Mouse (Mus musculus) left cerebral cortex, adult 9 months (tissue): Measurements from ENCODE around the gene Rasgrf1.
A peak's percentile ranks its signal among the peaks of the same experiment; 100 is the strongest.

Experiments
- DNase-seq, 2 experiments: peaks; one replicate each; pipeline ENCODE4 v3.0.0; 2022; ENCODE audit warnings: low spot score in 2 of 2

The Rasgrf1 gene

DNA sequence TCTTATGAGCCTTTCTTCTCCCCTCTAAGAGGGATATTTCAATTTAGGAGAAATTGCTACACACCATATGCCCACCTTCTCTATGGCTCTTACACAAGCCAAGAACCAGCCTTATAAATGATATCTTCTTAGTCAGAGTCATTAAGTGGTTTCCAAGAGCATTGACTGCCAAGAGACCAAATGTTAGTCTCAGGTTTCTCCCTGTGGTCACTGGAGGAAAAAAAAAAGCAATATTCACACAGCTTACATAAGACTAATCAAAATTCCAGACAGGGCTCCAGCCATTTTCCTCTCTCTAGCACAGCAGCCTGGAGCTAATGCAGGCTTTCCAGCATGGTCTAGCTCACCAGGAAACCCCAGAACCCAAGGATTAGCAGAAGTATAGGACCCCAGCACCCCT lies 3.1 kb upstream of the Rasgrf1 start:
- no peak for DNase-seq

DNA sequence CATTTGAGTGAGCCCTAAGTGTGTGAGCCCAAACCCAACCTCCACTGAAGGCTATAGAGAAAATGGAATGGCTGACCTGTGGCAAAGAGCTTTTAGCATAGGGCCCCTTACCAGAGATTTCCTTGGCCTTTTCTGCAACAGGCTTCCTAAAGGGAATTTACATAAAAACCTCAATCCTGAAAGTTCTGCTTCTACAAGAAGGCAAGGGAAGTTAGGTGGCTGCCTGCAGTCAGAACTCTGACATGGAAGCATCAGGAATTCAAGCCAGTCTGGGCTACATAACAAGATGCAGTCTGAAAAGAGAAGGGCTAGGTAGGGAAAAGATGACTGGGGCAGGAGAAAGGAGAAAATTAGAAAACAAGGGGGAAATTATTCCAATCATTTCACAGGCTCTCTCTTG lies 1.8 kb upstream of the Rasgrf1 start:
- no peak for DNase-seq

DNA sequence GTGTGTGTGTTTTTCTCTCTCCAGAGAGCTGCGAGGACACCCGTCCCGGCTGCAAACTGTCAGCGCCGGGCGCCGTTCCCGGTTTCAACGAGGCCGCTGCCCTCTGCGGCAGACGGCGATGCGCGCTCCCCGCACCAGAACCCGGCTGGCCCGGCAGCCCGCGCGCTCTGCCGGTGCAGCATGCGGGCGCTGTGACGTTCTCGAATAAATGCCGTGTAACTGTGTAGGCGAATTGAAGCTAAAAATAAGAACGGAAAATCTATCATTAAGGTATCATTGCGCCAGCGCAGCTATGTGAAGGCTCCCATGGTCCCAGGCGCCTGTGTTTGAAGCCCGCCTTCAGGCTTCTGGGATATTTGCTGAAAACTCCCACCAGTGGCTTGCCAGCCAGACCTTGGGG lies 1.1 kb upstream of the Rasgrf1 start:
- DNase-seq, result peak; percentile 38 to 67

DNA sequence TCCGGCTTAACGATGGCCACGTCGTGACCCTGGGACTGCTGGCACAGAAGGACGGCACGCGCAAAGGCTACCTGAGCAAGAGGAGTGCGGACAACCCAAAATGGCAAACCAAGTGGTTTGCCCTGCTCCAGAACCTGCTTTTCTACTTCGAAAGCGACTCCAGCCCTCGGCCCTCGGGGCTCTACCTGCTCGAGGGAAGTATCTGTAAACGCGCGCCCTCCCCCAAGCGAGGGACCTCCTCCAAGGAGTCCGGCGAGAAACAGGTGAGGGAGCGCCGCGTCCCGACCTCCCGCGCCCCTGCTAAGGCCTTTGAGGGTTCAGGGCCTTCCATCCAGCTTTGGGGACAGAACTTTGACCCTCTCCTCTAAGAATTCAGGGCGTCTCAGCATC lies 298 bp downstream of the Rasgrf1 start:
- DNase-seq, result no peak

DNA sequence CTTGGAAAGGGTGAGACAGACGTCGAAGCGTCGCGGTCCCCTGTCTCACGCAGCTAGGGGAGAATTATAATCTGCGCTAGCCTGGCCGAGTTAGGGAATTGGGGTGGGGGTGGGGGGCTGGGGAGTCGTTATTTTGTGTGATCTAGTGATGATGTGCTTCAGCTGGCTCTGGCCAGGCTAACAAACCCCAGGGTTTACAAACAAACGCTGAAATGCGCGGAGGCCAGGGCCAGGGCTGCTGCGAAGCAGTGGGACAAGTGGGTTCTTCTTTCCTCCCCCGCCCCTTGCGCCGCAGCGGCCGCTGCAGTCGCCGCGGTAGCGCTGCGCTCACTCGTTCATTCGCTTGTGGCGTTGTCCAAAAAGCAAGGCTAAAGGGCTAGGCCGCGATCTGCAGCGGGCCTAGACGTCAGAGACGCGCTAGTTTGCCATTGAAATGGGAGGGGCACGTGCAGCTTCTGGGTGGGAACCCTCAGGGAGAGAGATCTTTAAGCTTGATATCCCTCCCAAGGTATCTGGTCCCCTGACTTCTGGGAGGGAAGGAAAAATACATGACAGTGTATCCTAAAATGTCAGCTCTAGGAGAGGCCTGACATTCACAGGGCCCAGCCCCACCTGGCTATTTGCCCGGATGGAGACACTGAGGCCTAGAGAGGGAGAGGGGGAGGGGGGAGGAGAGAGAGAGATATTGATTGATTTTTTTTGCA lies 1.2 kb downstream of the Rasgrf1 start:
- DNase-seq, result no peak

DNA sequence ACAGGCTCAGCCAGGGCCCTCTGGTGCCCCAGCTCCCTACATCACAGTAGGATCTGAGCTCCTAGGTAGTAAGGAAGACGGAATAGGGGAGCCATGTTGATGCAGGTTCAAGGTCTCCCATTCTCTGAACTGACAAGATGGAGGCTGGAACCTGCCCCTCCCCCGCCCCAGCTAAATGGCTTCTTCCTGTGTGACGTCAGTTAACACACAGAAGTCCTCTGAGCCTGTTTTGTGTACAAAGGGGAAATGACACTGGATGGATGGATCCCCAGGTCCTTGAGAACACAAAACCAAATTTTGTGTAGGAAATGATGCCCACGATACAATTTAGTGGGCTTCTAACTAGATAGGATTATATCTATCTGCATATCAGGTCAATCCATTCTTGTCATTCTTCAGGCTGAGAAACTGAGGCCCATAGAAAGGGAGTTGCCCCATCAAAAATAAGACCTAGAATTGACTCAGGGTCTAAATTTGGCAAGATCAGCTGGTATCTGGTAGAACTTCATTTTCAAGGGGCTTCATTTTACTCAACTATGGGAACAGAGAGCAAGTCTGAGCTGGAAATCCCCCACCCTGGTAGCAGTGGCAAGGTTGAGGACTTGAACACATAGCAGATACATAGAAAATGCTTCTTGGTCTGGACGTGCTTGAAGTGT lies 2.3 kb downstream of the Rasgrf1 start:
- no peak for DNase-seq

DNA sequence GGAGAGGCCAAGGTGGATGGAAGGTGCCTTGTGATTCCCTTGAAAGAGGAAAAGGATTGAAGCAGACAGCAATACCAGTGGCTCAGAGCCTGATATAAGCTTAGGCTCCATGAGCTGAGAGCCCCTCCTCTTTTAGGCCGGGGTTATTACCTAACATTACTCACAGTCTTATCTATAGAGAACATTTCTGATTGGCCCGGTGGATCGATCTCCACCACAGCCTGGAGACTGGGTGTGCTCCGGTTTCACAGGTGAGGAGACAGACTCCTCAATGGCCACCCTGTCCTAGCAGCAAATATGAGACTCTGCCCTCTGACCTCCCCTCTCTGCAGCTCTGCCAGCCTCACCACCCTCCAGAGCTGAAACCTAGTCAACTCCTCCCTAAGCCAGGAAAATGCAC lies 3.4 kb downstream of the Rasgrf1 start:
- DNase-seq, result no peak

DNA sequence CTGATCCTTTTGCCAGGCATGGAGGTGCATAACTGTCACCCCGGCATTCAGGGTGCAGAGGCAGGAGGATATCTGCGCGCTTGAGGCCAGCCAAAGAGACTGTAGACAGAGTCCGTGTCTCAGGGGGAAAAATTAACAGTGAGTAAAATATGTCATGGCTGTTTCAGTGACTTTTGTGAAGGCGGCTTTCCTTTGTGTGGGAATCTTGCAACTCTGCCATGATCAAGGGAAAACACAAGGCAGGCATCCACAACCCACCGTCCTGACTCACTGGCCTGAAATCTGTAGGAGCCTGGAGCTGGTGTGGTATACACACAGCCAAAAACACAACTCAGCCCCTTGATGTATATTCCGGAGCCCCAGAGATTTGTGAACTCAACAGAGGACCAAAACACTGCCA lies 6.8 kb downstream of the Rasgrf1 start:
- DNase-seq, result no peak

DNA sequence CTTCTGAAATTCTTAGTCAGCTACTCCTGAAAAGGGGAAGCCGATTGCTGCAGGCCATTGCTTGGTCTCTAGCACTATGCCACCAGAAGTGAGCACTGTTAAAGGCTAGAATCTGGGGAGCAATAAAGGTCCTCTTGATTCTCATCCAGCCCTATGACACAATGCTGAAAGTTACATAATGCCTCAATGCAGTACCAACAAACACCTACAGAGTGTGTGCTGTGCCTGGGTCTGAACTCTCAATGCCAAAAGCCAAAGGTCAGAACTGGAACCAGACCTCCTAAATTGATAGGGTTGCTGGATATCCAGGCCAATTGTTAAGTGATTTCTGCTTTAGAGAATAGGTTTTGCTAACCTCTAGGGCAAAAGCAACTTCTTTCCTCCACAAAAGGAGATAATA lies 7.7 kb downstream of the Rasgrf1 start:
- DNase-seq, result no peak

DNA sequence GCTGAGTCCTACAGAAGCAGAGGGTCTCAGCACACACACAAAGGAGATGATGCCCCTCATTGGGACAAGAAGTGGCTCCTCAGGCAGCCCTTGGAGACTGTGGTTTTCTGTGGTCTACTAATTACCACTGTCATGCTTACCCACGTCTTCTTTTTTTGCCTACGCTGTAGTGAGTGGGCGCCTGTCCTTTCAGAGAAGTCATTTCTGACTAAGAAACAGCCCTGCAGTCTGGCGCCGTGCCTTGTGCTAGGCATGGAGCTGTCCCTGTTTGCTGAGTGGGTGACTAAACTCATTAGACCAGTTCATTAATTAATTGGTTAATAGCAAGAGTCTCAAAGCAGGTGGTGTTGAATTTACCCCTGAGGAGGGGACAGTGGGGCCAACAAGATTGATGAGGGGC lies 9.1 kb downstream of the Rasgrf1 start:
- peak in 1 of 2 experiments; percentile 67 for DNase-seq

DNA sequence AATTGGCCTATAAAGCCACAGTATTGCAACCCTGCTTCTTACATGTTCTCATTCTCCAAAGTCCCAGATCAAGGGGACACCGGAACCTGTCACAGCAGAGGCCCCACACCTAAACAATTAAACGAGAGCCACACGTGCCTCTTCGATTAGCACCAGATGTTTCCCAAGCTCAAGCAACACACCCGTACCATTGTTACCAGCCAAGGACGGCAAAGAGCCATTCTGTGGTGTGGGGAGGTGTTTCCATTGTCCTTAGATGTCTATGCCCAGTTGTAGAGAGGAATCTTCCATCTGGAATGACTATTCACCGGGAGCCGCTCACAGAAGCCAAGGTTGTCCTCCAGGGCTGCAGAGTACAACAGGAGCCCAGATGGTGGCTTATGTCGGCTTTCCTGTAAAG lies 11.4 kb downstream of the Rasgrf1 start:
- no peak for DNase-seq

DNA sequence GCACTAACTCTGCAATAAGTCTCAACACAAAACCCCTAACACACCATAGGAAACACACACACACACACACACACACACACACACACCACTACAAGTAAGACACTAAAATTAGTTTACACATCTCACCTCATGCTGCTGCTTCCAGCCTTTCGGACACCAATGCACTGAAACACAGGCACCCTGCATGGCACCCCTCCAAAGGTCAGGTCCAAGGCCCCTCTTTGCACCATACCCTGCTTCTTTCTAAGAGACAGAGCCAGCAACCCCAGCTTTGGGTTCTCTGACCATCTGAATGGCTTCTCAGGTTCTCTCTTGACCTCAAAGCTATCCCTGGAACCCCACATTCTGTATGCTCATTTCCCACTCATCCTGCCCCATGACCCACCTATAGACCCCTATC lies 13.0 kb downstream of the Rasgrf1 start:
- no peak for DNase-seq

DNA sequence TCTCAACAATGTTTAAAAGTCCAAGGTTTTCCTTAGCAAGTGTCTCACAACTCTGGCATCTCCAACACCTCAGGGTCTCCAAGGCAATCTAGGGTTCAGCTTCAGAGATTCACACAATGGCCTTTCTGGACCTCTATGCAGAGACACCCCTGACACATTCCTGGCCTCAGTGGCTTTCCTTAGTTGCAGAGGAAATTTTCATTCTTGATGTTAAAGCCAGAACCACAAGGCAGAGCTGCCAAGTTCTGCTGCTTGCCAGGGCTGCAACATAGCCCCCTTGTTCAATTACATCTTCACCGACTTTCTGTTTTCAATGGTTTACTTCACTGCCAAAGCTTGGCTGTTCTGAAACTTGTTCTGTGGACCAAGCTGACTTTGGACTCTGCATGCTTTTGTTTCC lies 15.1 kb downstream of the Rasgrf1 start:
- DNase-seq, result no peak

DNA sequence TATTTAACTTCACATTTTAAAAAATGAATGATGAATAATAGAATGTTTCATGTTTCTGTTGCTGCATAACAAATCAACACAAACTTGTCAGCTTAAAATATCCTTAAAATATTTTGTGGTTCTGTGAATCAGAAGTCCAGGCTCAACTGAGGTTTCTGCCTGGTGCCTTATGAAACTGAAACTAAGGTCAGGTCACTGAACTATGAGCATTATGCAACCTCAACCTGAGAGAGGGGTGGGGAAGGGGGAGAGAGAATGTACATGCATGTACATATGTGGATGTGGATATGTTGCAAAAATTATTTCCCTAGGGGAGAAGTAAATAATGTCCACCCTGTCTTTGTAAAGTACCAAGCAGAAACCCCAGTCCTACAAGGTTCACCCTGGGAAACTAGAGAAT lies 18.8 kb downstream of the Rasgrf1 start:
- DNase-seq, result no peak

DNA sequence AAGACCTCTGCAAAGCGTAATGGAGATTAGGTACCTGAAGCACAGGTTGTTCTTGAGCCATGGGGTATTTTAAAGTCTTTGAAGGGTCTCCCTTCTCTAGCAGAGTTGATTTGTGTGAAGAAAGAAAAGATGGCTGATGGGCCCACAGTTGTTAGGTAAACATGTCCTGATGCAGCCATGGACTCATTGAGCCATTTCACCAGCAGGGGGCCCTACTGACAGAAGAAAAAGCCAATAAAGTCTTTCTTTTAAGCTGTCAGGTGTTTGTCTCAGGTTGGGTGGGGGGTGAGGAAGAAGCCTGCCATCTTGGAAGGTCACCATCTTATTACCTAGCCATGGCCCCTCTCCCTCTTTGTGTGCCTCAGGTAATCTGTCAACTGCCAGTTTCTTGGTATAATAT lies 30.7 kb downstream of the Rasgrf1 start:
- no peak for DNase-seq

DNA sequence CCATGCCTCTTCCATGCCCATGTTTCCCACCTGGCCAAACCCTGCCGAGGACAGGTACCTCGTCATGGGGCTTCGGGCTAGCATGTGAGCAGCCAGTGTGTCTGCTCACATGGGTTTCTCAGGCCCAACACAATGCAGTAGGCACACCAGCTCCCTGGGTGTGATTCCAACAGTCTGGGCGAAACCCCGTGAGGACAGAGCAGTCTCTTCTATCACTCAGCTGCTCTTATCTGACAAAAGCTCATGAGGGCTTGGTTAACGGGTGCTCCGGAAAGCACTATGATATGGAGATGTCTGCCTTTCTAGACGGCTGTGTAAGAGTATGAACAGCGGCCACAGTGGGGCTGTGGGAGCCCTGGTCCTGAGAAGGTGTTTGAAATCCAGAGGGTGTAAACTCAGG lies 37.1 kb downstream of the Rasgrf1 start:
- no peak for DNase-seq

DNA sequence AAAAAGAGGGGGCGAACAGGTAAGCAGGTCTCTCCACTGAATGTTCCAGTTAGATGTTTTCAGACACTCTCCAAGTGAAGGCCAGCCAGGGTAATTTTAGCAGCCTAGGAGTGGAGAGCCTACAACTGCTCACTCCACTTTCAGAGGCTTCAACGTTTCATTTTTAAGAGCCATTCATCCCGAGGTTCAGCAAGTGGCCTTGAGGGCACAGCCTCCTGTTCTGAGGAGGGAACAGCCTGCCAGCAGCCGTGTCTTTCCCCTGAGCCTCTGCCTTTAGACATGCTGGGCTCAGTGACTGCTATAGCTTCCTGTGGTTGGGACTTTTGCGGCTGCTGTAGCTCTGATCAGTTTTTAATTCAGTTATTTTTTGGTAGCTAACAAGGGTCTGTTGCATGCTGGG lies 38.9 kb downstream of the Rasgrf1 start:
- no peak for DNase-seq

DNA sequence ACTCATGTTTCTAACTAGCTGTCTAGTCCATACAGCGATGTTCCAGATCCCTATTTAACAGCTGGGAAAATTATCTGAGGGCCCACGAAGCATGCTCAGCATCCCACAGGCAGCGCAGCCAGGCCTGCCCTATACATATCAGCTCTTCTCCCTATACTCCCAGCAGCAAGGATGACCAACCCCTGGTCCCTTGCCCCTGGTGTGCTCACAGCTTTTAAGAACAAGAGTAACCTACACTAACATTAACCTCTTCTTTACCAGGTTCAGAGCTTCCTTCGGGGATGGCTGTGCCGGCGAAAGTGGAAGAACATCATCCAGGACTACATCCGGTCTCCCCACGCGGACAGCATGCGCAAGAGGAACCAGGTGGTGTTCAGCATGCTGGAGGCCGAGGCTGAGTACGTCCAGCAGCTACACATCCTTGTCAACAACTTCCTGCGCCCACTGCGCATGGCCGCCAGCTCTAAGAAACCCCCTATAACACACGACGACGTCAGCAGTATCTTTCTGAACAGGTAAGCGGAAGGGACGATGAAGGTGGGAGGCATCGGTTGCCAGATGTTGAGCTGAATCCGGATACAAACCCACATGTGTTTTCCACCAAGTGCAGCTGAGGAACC lies 44.0 kb downstream of the Rasgrf1 start:
- DNase-seq, result no peak

DNA sequence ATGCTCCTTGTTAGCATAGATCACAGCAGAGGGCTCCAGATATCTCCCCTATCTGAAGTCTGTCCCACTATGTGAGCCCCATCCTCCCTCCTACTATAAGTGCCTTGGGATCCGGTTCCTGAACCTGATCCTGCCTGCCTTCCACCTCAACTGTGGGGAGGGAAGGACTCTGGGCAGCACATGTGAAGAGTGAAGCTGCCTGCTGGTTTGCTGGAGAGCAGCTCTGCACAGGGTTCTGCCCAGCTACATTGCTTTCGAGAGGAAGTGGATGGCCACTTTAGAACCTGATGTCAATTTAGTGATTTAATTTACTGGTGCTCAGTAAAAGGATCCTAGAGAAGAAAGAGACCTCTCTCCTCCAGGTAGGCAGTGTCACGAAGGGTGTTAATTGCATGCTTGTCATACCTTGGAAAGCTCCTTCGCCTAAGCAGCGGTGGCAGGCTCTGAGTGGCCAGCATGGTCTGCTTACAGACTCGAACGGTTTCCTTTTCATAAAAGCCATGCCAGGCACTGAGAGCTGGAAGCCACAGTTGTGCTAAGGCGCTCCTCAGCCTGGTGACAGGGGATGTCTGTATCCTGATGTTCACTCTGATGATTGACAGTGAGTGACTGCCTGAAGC lies 45.3 kb downstream of the Rasgrf1 start:
- no peak for DNase-seq

DNA sequence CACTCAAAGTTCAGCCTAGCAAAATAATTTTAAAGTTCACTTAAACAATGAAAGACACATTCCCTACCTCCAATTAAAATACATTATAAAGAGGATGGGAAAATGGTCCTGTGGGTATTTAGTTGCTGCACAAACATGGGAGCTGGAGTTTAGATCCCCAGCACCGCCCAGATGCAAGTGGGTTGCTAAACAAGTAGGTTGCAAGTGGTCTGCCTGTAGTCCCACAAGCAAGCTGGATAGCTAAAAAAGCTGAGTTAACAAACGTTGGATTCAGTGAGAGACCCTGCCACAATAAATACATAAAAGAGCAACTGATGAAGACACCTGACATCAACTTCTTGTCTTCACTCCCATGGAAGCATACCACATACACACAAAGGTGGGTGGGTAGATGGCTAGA lies 49.3 kb downstream of the Rasgrf1 start:
- DNase-seq, result no peak

DNA sequence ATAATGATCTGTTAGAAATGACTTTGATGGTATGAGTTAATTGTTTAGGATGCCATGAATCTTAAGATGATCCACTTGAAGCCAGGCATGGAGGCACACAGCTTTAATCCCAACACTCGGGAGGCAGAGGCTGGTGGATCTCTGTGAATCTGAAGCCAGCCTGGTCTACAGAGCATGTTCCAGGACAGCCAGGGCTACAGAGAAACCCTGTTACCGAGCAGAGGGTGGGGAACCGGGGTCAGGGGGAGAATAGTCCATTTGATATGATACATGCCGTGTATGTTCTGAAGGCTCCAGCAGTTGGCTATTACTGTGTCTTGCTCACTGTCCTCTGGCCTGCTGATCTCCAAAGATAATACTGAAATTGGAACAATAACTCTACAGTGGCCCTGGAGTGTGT lies 54.4 kb downstream of the Rasgrf1 start:
- no peak for DNase-seq

DNA sequence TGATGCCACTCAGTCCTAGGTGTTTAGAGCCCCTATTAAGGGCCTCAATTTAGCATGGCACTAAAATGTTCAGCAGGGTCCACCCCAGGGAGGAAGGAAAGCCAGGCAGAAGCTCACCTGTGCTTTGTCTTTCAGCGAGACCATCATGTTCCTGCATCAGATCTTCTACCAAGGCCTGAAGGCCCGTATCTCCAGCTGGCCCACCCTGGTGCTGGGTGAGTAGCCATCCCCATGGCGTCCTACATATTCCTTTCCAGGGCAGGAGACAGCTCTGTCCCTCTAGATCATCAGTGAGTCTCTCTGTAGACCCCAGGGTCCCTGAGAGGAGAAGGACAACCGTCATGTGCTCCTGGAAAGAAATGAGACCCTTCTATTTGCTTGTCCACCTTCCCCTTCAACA lies 58.0 kb downstream of the Rasgrf1 start:
- no peak for DNase-seq

DNA sequence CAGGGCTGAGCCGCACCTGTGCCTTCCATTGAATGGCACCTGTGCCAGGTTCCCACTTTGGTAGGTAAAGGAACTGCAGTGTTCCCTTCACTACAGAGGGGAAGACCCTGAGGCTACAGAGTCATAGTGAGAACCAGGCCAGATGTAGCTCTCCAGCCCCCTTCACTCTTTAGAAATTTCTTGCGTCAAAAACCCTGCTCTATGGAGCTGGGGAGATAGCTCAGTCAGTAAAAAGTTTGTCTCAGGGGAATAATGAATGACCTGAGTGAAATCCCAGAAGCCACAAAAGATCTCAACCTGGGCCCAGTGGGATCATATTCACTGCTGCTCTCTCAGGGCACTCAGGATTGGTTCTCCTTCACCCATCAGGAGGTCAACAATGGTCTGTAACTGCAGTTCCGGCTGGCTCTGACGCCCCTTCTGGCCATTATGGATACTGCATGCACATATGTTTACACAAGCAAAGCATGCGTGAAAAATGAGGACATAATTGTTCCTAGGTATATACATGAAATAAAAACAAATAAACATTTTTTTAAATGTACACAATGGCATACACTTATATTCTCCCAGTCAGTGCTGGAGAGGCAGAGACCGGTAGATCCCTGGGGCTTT lies 59.2 kb downstream of the Rasgrf1 start:
- DNase-seq, result no peak
